Mouse (Mus musculus) megakaryocyte, embryonic 14.5 days (primary cell): ENCODE data around the gene Ppp1r27.

Experiments used
- FLI1 ChIP-seq: IDR thresholded peaks from 2 replicates; pipeline ENCODE4 v1.6.1; 2012; ENCODE audit warnings: low read length, inconsistent platforms, mixed read lengths
- GATA1 ChIP-seq: IDR thresholded peaks from 3 replicates; pipeline ENCODE4 v1.6.1; 2012; ENCODE audit warnings: mixed read lengths, low read length, inconsistent platforms, borderline replicate concordance

- TF ChIP-seq GATA1 = no peak
- TF ChIP-seq FLI1 = no peak
Observed at GRCm38 (mm10) chr11:120582268-120582981, 31.5 kb upstream of the Ppp1r27 start.
